Mouse (Mus musculus): Measurements from ENCODE around the gene Vps53. TPM values are rescaled to one million over a fixed set of nuclear protein-coding genes. Genes with fewer than 3 reads are reported as not detected.
"Not testable (repeated sequence)": the region's sequence is repeated elsewhere in the genome, so short reads cannot be mapped to it uniquely, and the experiment has no call there.

Gene Vps53
- total and polyA plus RNA-seq, 2 experiments from 2014 or later: 25.2 to 40.6 TPM

GRCm38 (mm10) chr11:76015251-76015650 lies 164.2 kb downstream of the Vps53 start:
- H3K9me3 ChIP-seq (replicated peaks; ENCODE audit: control insufficient read depth, low read length): no peaks in the 10 kb centered on the region
- H3K4me1 ChIP-seq (ENCODE audit: control insufficient read depth, insufficient read depth): no peaks in the 10 kb centered on the region
- no peak overlapping the region for H3K4me2 ChIP-seq (ENCODE audit: low read depth, low read length)
- TF ChIP-seq EP300 (IDR thresholded peaks at IDR 0.05; ENCODE audit: low read depth) (no peak), CTCF (IDR thresholded peaks at IDR 0.05; ENCODE audit: low read depth) (no peak)
- WGBS: 76% methylated on average over 6 of the region's 6 CpGs
- no peak overlapping the region for H3K4me3 ChIP-seq (ENCODE audit: low read depth, low read length)
- ATAC-seq (ENCODE audit: insufficient read depth, low read depth) (no peak), DNase-seq (ENCODE audit: low spot score) (no peak)
- no peaks in the 10 kb centered on the region for H3K36me3 ChIP-seq (replicated peaks; ENCODE audit: control insufficient read depth, insufficient read depth, low read length)
- H3K27me3 ChIP-seq (ENCODE audit: control insufficient read depth, insufficient read depth, low read length): no peaks in the 10 kb centered on the region
- no peak overlapping the region for H3K9ac ChIP-seq (replicated peaks; ENCODE audit: low read depth, low read length)
- no peak overlapping the region for H3K27ac ChIP-seq (ENCODE audit: low read depth)

- Histone ChIP-seq H3K4me1 (ENCODE audit: control insufficient read depth, insufficient read depth) (no peaks in the 10 kb centered on the region), H3K9ac (replicated peaks; ENCODE audit: low read depth, low read length) (no peak overlapping the region), H3K9me3 (replicated peaks; ENCODE audit: control insufficient read depth, low read length) (no peaks in the 10 kb centered on the region), H3K27me3 (ENCODE audit: control insufficient read depth, insufficient read depth, low read length) (no peaks in the 10 kb centered on the region), H3K4me2 (ENCODE audit: low read depth, low read length) (no peak overlapping the region), H3K4me3 (ENCODE audit: low read depth, low read length) (no peak overlapping the region), H3K27ac (ENCODE audit: low read depth) (no peak overlapping the region), H3K36me3 (replicated peaks; ENCODE audit: control insufficient read depth, insufficient read depth, low read length) (no peaks in the 10 kb centered on the region)
- DNase-seq (ENCODE audit: low spot score): no peak
- WGBS: 51% methylated on average over 9 of the region's 9 CpGs
- no peak for ATAC-seq (ENCODE audit: insufficient read depth, low read depth)
- TF ChIP-seq CTCF (IDR thresholded peaks at IDR 0.05; ENCODE audit: low read depth) (no peak), EP300 (IDR thresholded peaks at IDR 0.05; ENCODE audit: low read depth) (no peak)
These were observed 168.4 kb downstream of the Vps53 start for GRCm38 (mm10) chr11:76010838-76011624.

GRCm38 (mm10) chr11:76009101-76009500 lies 170.3 kb downstream of the Vps53 start:
- WGBS: 76% methylated on average over 6 of the region's 6 CpGs
- H3K36me3 ChIP-seq (replicated peaks; ENCODE audit: control insufficient read depth, insufficient read depth, low read length): no peaks in the 10 kb centered on the region
- DNase-seq (ENCODE audit: low spot score) (no peak), ATAC-seq (ENCODE audit: insufficient read depth, low read depth) (no peak)
- no peaks in the 10 kb centered on the region for H3K4me1 ChIP-seq (ENCODE audit: control insufficient read depth, insufficient read depth)
- H3K4me2 ChIP-seq (ENCODE audit: low read depth, low read length): no peak overlapping the region
- TF ChIP-seq CTCF (IDR thresholded peaks at IDR 0.05; ENCODE audit: low read depth) (no peak), EP300 (IDR thresholded peaks at IDR 0.05; ENCODE audit: low read depth) (no peak)
- H3K4me3 ChIP-seq (ENCODE audit: low read depth, low read length): no peak overlapping the region
- H3K9ac ChIP-seq (replicated peaks; ENCODE audit: low read depth, low read length): no peak overlapping the region
- no peak overlapping the region for H3K27ac ChIP-seq (ENCODE audit: low read depth)
- H3K9me3 ChIP-seq (replicated peaks; ENCODE audit: control insufficient read depth, low read length): no peaks in the 10 kb centered on the region
- H3K27me3 ChIP-seq (ENCODE audit: control insufficient read depth, insufficient read depth, low read length): no peaks in the 10 kb centered on the region

GRCm38 (mm10) chr11:76008162-76008561 lies 171.3 kb downstream of the Vps53 start:
- no peaks in the 10 kb centered on the region for H3K27me3 ChIP-seq (ENCODE audit: control insufficient read depth, insufficient read depth, low read length)
- no peak overlapping the region for H3K4me3 ChIP-seq (ENCODE audit: low read depth, low read length)
- no peak overlapping the region for H3K9ac ChIP-seq (replicated peaks; ENCODE audit: low read depth, low read length)
- ATAC-seq (ENCODE audit: insufficient read depth, low read depth): no peak
- H3K4me1 ChIP-seq (ENCODE audit: control insufficient read depth, insufficient read depth): no peaks in the 10 kb centered on the region
- no peak for DNase-seq (ENCODE audit: low spot score)
- H3K9me3 ChIP-seq (replicated peaks; ENCODE audit: control insufficient read depth, low read length): no peaks in the 10 kb centered on the region
- H3K27ac ChIP-seq (ENCODE audit: low read depth): no peak overlapping the region
- 82% methylated on average over 2 of the region's 2 CpGs for WGBS
- no peaks in the 10 kb centered on the region for H3K36me3 ChIP-seq (replicated peaks; ENCODE audit: control insufficient read depth, insufficient read depth, low read length)
- H3K4me2 ChIP-seq (ENCODE audit: low read depth, low read length): no peak overlapping the region
- TF ChIP-seq CTCF (IDR thresholded peaks at IDR 0.05; ENCODE audit: low read depth): no peak
- no peak for TF ChIP-seq EP300 (IDR thresholded peaks at IDR 0.05; ENCODE audit: low read depth)

GRCm38 (mm10) chr11:76004276-76004675 lies 175.2 kb downstream of the Vps53 start:
- ATAC-seq (ENCODE audit: insufficient read depth, low read depth); H3K4me2 ChIP-seq (ENCODE audit: low read depth, low read length); H3K27ac ChIP-seq (ENCODE audit: low read depth); H3K9ac ChIP-seq (replicated peaks; ENCODE audit: low read depth, low read length); DNase-seq (ENCODE audit: low spot score); H3K9me3 ChIP-seq (replicated peaks; ENCODE audit: control insufficient read depth, low read length); H3K4me3 ChIP-seq (ENCODE audit: low read depth, low read length); H3K4me1 ChIP-seq (ENCODE audit: control insufficient read depth, insufficient read depth); H3K36me3 ChIP-seq (replicated peaks; ENCODE audit: control insufficient read depth, insufficient read depth, low read length): not testable (repeated sequence)
- WGBS: 86% methylated on average over 7 of the region's 7 CpGs
- peaks cover 10% of the 10 kb centered on the region for H3K27me3 ChIP-seq (ENCODE audit: control insufficient read depth, insufficient read depth, low read length)

All from heart, postnatal 0 days (tissue).